Mouse (Mus musculus) c-Kit-positive CD71-negative TER-119-negative erythroid progenitor cells, embryonic 14.5 days (primary cell): ENCODE results near the gene Gbe1.

Source experiments
- DNase-seq: peaks from one replicate; pipeline ENCODE4 v3.0.0-alpha.2; 2013; ENCODE audit warnings: low read depth

Gbe1 gene

DNA sequence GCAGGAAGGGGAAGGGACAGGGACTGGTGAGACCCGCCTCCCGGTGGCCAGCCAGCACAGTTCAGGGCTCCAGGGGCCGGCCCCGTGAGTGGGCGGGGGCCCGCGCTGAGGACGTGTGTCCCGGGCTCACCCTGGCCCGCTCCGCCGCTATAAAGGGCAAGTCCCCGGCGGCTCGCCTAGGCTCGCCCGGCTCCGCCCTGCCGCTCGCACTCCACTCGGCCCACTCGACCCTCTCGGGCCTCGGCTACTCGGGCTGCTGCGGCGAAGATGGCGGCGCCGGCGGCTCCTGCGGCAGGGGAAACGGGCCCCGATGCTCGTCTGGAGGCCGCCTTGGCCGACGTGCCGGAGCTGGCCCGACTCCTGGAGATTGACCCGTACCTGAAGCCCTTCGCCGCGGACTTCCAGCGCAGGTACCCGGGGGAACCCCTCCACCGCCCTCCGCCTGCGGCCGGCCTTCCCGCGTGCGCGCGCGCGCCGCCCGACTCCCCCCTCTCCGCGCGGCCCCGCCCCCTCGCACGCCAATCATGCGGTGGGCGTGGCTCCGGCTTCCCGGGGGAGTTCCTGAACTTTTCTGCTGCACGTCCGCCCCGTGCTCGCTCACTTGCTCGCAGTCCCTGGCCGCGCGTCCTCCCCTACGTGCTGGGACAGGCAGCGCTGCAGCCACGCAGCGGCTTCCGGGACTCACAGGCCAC lies at the start of gene Gbe1:
Gbe1 (plus strand) TSS at position 64 of the 692 bp plus-strand sequence.
- peak; percentile 77 for DNase-seq

GRCm38 (mm10) chr16:70310691-70311090 lies 3.1 kb upstream of the Gbe1 start:
- DNase-seq: no peak

DNA sequence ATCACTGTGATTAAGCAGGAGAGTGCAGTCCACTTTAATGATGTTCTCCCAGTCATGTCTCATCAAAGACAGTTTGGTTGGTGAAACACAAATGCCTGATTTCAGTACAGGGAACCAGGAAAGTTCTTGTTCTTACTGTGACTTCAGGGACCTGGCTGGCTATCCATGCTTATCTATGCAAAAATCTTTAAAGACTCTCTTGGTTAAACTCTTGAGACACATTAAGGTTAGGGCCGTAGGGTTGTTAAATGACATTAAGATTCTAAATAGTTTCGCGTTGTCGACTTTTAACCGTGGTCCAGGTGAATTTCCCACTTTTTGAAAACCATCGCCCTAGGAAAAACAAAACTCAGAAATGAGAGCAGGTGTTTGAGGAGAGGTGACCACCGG lies 258 bp upstream of the Gbe1 start:
- no peak for DNase-seq

- no peak for DNase-seq
These were observed 805 bp downstream of the Gbe1 start for GRCm38 (mm10) chr16:70314578-70314930.

GRCm38 (mm10) chr16:70315261-70315660 lies 1.5 kb downstream of the Gbe1 start:
- no peak for DNase-seq

DNA sequence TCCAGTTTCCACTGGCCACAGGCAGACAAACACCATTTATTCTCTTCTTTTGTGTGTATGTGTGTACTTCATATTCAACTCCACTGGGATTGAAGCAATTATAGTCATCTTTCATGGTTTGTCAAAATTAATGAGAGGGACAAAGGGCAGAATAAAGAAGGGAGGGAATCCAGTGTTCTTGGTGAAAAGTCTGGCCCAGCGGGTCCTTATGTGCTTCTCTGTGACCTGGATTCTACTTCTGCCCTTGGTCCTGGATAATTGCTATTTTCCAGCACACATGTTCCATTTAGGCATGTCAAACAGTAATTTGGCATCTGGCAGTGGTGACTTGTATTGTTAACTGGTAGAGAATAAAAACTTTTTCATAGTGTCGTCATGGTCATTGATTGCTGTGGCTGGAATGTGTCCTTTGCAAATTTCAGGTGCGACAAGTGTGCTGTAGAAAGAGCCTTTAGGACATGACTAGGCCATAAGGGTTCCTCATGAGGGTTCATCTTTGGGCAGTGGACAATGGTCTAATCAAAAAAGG lies 2.2 kb downstream of the Gbe1 start:
- no peak for DNase-seq

DNA sequence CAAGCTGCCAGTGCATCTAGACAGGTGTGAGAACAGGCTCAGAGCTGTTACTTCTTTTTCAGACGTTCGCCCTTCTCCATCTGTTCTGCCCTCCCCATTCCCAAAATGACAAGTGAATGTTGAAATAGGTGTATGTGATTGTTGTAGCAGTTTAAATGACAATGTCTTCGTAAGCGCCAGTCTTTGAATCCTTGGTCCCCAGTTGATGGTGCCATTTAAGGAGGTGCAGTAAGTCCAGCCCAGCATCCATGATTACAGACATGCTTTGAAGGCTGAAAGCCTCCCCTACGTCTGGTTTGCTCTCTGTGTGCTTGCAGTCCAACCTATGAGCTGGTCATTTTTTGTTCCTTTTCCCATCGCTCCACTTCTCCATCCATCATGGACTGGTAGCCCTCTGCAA lies 5.6 kb downstream of the Gbe1 start:
- no peak for DNase-seq

DNA sequence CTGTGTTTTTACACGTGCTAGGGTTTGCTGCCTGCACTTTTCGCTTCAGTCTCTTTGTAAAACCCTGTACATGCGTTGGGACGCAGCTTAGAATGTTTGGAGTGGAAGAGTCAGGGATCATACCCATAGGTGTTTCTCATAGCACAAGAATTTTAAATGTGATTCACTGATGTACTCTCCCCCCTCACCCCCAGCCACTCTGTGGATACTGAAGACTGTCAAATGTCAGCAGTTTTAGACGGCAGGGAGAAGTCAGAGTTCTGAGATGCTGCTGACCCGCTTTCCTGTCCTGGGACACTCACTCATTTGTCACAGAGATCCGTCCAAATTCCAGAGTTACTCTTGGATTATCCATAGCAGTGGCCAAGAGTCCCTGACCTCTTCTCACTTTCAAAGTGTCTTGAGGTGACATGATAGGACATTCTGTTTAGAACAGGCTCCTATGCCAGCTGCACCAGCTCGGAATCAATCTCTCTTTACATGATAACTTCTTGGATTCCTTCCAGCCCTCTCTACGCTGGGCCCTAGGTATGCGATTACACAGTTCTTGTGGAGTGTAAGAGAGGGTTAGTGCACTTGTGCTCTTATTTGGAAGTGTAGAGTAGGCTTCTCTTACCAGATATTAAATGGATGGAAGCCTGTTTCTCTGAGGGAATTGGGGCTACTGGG lies 7.0 kb downstream of the Gbe1 start:
- DNase-seq: no peak

DNA sequence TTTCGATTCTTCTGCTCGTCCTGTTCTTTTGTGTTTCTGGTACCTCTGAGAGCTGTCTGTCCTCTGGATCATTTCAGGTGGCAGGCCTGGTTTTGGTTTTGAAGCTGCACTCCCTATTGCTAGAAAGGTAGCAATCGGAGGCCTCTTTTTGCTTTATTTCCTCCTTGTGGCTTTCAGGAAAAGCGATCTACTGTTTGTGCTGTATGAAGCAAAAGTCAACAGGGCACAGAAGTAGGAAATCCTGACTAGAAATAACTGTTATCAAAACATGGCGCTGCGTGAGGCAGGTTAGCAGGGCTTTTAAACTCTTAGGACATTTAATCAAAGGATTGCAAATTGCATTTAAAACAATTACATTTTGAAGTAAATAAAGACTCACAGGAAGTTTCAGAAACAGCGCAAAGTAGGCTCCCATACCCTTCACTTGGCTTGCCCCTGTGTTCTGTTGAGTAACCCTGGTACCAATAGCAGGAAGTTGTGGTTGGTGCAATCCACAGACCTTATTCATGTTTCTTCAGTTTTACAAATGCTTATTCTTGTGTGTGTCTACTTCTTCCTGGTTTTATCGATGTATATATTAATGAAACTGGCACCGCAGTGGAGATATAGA lies 12.7 kb downstream of the Gbe1 start:
- no peak for DNase-seq

GRCm38 (mm10) chr16:70328566-70328965 lies 14.8 kb downstream of the Gbe1 start:
- DNase-seq: no peak

GRCm38 (mm10) chr16:70329036-70329435 lies 15.3 kb downstream of the Gbe1 start:
- no peak for DNase-seq

DNA sequence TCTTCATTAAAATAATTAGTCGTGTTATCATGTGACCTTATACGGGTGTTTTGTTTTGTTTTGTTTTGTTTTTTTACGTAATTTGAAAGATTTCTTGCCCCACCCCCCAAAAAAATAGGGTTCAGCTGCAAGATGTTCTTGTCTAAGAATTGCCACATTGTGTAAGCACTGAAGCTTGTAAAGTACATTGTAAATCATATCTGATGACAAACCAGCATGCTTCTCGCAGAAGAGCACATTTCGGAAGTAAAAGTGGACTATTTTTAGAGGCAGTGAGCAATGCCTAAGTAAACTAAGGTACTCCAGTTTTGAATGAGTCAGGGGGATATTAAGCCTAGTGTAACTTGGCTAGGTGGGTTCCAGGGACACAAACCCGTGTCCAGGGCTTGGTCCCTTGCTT lies 15.7 kb downstream of the Gbe1 start:
- no peak for DNase-seq

DNA sequence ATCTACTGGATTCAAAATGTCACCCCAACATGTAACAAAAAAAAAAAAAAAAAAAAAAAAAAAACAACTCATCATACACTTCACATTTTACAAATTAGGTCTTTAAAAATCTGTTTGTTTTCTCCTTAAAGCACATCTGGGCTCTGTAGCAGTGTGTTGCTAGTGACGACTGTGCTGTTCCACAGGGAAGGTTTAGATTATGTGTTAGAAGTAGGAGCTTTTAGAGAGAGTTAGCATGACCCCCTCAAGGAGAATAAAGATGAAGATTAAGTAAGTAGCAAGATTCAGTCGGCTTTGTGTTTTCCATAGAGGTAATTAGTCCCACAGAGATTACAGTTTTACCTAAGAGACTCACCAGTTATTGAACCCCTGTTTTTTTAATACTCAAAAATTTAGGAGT lies 16.3 kb downstream of the Gbe1 start:
- DNase-seq: no peak

GRCm38 (mm10) chr16:70330626-70331275 lies 17.0 kb downstream of the Gbe1 start:
- DNase-seq: no peak

DNA sequence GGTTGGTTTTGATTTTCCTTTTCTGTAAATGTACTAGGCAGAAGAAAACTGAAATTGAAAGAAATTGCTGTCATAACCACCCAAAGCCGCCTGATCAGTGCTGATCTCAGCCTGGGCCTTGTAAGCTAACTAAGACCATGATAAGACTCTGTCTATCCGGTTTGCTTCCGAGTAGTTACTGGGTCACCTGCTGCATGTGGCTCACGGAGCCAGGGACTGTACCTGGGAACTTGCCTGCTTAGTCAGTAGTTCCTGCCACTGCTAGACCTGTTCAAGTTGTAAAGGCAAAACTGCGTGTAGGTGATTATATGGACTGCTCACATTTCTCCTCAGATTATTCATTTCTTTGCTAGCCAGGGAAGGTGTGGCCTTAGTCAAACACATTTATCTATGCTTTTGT lies 21.1 kb downstream of the Gbe1 start:
- no peak for DNase-seq

GRCm38 (mm10) chr16:70335472-70335871 lies 21.7 kb downstream of the Gbe1 start:
- no peak for DNase-seq

GRCm38 (mm10) chr16:70337661-70338060 lies 23.9 kb downstream of the Gbe1 start:
- no peak for DNase-seq

DNA sequence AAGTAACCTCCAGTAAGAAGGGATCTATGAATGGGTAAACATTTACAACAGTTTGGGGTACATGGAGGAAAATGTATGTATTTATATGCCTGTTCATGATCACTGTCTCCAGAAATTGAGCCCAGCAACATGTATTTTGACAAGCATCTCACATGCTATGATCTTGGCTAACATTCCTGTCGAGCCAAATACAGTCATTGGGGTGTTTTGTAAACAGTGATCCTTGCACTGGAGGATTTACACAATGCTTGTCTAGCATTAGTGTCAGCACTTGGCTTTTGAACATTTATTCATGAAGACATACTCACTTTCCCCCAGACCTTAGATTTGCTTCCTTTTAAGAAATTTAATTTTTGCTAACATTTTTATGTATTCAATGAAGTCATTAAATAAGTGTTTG lies 30.7 kb downstream of the Gbe1 start:
- DNase-seq: no peak

- no peak for DNase-seq
These were observed 31.9 kb downstream of the Gbe1 start for GRCm38 (mm10) chr16:70345607-70346006.

- DNase-seq: no peak
These were observed 36.3 kb downstream of the Gbe1 start for GRCm38 (mm10) chr16:70350011-70350410.

DNA sequence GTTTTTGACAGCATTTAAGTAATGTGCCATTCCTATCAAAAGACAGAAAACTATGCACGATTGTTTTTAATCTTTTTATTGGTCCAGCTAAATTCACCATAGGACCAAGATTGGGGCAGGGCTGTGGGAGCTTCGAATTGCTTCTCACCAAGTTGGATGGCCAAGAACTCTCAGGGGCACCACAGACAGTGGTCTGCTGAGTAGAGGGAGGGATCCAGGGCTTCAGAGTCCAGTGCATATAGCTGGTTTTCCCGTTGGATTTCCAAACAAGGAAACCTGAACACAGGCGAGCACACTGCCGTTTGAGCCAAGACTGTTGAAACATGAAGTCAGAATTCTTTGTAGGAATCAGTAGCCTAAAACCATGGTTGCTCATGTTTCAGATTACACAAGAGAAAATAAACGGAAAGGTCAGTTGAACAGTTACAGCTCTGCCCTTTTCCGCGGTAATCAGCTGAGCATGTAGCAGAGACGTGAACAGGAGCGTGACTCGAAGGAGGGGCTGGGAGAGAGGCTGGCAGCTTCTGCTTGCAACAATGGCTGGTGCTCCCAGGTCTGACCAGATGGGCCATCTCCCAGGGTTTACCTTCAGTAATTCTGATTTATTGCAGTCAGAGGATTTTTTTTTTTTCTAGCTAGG lies 38.0 kb downstream of the Gbe1 start:
- DNase-seq: no peak

DNA sequence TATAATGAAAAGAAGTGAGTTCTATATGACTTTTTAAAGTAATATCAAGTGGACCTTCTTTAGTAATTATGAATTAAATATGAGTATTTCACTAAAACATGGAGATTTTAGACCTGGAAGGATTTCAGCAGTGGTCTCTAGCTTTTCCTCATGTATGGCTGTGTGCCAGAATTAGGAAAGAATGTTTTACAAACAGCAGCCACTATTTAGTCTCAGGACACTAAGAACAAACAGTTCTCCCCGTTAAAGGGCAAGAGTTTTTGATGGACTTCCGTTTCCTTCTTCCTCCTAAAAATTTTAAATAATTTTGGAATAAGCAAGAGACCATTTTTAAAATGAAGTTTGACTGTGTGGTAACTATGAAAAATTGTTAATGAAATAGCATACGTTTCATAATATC lies 38.8 kb downstream of the Gbe1 start:
- DNase-seq: no peak
